In the genomic region with DNA sequence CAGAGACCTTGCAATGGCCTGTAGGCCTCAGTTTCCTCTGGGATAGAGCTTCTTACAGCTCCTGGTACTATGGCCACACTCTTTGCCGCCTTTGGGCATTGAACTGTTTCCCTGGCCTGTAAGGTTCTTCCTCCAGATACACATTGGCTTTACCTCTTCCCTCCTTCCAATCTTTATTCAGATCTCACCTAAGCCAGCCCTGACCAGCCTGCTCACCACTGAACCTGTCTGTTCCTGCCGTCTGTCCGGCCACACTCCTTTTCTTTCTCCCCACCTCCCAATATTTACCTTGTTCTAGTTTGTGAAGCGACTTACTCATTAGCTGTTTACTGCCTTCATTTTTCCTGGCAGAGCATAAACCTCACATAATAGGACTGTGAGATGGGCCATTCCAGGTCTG, we compare ENCODE assay signal across 19 mouse cellular contexts. TPM values are rescaled to one million over a fixed set of nuclear protein-coding genes. Genes with fewer than 3 reads are reported as not detected.
DNase-seq lines count a peak whose midpoint lies in the region; TF ChIP-seq lines count a peak whose summit lies in the region.
"Had no signal": no experiment of that assay in that cellular context is flagged by ENCODE, and none has a peak within 500 bp of the region (broad histone marks: within the 10 kb centered on the region; RNA-seq: fewer than 3 reads in every experiment).

No protein-coding gene starts in this region.

- WGBS in liver, adult 2 months: 49% methylated on average over 4 of the region's 4 CpGs

- no peak overlapping the region for H3K4me3 ChIP-seq in liver, adult 2 months (ENCODE audit: insufficient read depth, low read depth, low read length)

- no peak for TF ChIP-seq CTCF in liver, adult 2 months (IDR thresholded peaks at IDR 0.05; ENCODE audit: low read depth, low read length)

- H3K79me2 ChIP-seq in liver, adult 2 months (ENCODE audit: control insufficient read depth, insufficient read depth, low read length): peaks cover 4% of the 10 kb centered on the region; the same call in 1 of the 2 replicates

- no peak for TF ChIP-seq POLR2A in liver, adult 2 months (IDR thresholded peaks at IDR 0.05; ENCODE audit: extremely low read depth, insufficient read depth, low read length)

- peaks cover 58% of the 10 kb centered on the region for H3K4me1 ChIP-seq in liver, adult 2 months (ENCODE audit: control insufficient read depth, insufficient read depth, low read length)

- no peaks in the 10 kb centered on the region for H3K27me3 ChIP-seq in liver, adult 2 months (ENCODE audit: control insufficient read depth, insufficient read depth, low read length)
- H3K27me3 ChIP-seq: CH12.LX, Patski had no signal

- peak overlapping the region; percentile 71 for H3K27ac ChIP-seq in liver, adult 2 months (replicated peaks; ENCODE audit: insufficient read depth, low read depth, low read length)

- DNase-seq in liver, adult 2 months (ENCODE audit: extremely low read depth, low read depth, low spot score): no peak
- DNase-seq in liver: no peak
- peak; percentile 75 for DNase-seq in urinary bladder, postnatal 14 days (ENCODE audit: low spot score)
- DNase-seq in urinary bladder, postnatal 25 days (ENCODE audit: low spot score): no peak
- DNase-seq: adrenal gland, adult 2 months; adrenal gland, adult 8-10 months; adrenal gland, postnatal 10 days; adrenal gland, postnatal 14 days; adrenal gland, postnatal 25 days; adrenal gland, postnatal 36 days; B cell, adult 2 months; cerebellum, adult 11 months; cerebellum, adult 11-12 months; cerebellum, adult 18-20 months had no signal

- H3K9ac ChIP-seq in liver, adult 2 months (ENCODE audit: low read depth, low read length): no peak overlapping the region

- no peaks in the 10 kb centered on the region for H3K36me3 ChIP-seq in liver, adult 2 months (ENCODE audit: control insufficient read depth, insufficient read depth, low read length)

RNA-seq across cellular contexts. Expression of gene Artn, which starts 49.6 kb away (rescaled TPM):
- not detected in 2 replicates for total RNA-seq in liver, adult 2 months (2014; rRNA removed)
- 0.07 TPM in 1 of 2 replicates, not detected in the other for polyA plus RNA-seq in liver, adult 2 months (2012; rRNA removed)
- total RNA-seq: CH12.LX had no signal
- polyA plus RNA-seq: activated CD4-positive, CD25-positive, alpha-beta regulatory T cell, adult 4 months; CD4-positive, CD25-positive, alpha-beta regulatory T cell, adult 4 months; G1E; Patski had no signal
